Mouse (Mus musculus): ENCODE results near the gene Avp. TPM values are rescaled to one million over a fixed set of nuclear protein-coding genes. Genes with fewer than 3 reads are reported as not detected.
A peak's percentile ranks its signal among the peaks of the same experiment; 100 is the strongest.
"Not testable (repeated sequence)": the region's sequence is repeated elsewhere in the genome, so short reads cannot be mapped to it uniquely, and the experiment has no call there.

The Avp gene
- total RNA-seq, 2 experiments from 2014 or later, result not detected

- intact Hi-C loops (cut with DNase I), result no loop called here
Measured at GRCm38 (mm10) chr2:130586016-130586415, 3.7 kb upstream of the Avp start.

DNA sequence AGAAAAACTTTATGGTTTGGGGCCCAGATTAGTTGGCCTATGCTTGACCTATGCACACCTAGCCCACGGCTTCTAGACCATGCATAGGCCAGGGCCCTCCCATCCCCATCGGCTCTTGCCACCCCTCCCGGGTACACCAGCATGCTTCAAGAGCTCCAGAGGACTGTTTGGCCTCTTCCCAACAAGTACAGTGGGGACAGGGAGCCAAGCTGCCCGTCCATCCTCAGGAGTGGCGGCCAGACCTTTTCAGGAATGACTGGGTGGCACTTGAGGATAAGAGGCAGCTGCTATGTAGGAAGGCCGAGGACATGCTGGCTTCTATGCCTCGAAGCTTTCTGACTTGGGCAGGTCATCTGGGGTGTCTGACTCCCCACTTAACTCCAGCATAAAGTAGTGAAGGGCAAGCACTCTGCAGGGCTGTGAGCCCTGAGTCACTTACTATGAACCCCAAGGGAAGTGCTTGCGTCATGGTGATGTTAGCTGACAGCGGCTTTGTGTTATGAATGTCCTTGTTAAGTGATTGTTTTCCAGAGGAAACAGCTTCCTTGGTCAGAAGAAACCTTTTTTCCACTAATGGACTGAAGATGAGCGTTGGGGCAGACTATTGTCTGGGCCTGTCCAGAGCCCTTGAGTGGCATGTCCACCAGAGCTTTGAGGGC, 1.7 kb upstream of the Avp start:
- no peak for TF ChIP-seq CTCF (IDR thresholded peaks at IDR 0.05)
- no peak overlapping the region for H3K27ac ChIP-seq
- DNase-seq, result no peak
- intact Hi-C loops (cut with DNase I), result no loop called here
- H3K4me3 ChIP-seq, result no peak overlapping the region

More at GRCm38 (mm10) chr2:130586016-130586415, 3.7 kb upstream of the Avp start:
- TF ChIP-seq CTCF (IDR thresholded peaks at IDR 0.05), result no peak
- no peak for DNase-seq
- Histone ChIP-seq H3K4me3 (no peak overlapping the region), H3K27ac (no peak overlapping the region)

DNA sequence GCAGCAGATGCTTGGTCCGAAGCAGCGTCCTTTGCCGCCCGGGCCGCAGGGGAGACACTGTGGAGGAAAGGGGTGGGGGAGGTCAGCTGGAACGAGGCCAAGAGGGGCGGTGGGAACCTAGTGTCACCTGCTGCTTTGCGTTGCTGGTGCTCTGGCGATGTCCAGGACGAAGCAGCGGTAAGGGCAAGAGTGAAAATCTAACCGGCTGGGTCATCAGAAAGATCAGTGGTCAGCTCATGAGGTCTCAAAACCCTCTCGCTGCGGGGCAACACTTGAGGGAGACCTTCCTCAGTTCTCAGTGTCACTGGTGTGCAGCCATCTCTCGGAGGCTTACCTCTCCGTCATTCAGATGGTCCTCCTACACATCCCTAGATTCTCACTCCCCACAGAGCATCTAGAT, 1.2 kb downstream of the Avp start:
- no peak overlapping the region for H3K27ac ChIP-seq
- TF ChIP-seq CTCF (IDR thresholded peaks at IDR 0.05), result no peak
- H3K4me3 ChIP-seq, result peak overlapping the region; percentile 58
- intact Hi-C loops (cut with DNase I), result no loop called here
- DNase-seq, result no peak

DNA sequence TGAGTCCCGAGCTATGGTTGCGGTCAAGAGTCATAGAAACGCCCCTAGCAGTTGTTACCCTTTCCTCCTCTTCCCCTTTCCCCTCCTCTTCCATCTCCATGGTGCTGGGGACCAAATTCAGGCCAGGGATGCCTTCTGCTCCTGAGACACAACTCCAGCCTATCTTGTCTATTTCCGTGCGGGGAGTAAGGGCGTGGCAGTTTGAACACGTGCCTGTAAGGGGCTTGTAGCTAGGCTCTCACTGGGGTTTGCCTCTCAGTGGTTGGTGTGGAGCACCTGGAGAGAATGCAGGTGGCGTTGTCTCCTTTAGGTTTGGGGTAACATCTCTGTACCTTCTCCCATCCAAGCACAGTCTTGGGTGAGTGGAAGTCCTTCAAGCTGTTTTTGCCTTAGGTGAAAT, 2.6 kb downstream of the Avp start:
- DNase-seq, result no peak
- intact Hi-C loops (cut with DNase I), result no loop called here
- Histone ChIP-seq H3K4me3 (no peak overlapping the region), H3K27ac (no peak overlapping the region)
- no peak for TF ChIP-seq CTCF (IDR thresholded peaks at IDR 0.05)

DNA sequence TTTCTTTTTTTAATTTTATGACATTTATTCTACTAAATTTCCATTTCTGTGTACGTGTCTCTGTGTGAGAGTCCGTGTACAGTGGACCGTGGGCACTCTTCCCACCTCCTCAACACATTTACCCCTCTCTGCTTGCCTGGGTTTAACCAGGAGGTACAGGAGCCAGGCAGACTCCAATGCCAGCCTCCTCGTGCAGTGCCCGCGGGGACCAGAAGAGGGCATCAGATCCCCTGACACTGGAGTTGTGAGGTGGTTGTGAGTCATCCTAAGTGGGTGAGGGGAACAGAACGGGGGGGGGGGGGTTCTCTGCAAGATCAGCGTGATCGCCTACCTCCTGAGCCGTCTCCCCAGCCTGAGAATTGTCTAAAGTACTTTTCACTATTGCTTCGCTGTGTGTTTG, 4.2 kb downstream of the Avp start:
- peak; percentile 70 for DNase-seq
- H3K27ac ChIP-seq, result no peak overlapping the region
- TF ChIP-seq CTCF (IDR thresholded peaks at IDR 0.05), result peak; percentile 68
- intact Hi-C loops (cut with DNase I), result no loop called here
- no peak overlapping the region for H3K4me3 ChIP-seq

- H3K27ac ChIP-seq, result no peak overlapping the region
- peak overlapping the region; percentile 62 for H3K4me3 ChIP-seq
- TF ChIP-seq CTCF (IDR thresholded peaks at IDR 0.05), result no peak
- intact Hi-C loops (cut with DNase I), result no loop called here
- peak; percentile 55 for DNase-seq
Measured at GRCm38 (mm10) chr2:130577632-130578031, 4.7 kb downstream of the Avp start.

DNA sequence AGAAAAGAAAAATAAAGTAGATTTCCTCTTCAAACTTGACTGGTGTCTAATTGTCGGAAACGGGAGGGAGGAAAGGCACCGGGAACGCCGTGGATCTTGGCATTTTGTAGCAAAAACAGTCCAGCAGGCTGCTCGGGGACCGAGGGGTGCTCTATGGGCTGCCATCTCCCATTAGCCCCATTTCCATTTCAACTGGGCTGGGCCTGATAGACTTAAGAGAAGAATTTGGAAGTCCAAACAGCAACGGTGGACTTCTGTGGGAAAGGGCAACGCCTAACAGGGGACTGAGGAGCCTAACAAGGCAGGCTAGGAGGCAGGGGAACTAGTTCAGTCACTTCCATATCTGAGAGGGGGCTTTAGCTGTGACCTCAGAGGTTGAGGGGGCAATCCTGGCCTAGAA, 5.3 kb downstream of the Avp start:
- no peak overlapping the region for H3K27ac ChIP-seq
- intact Hi-C loops (cut with DNase I), result no loop called here
- DNase-seq, result no peak
- peak overlapping the region; percentile 62 for H3K4me3 ChIP-seq
- no peak for TF ChIP-seq CTCF (IDR thresholded peaks at IDR 0.05)

DNA sequence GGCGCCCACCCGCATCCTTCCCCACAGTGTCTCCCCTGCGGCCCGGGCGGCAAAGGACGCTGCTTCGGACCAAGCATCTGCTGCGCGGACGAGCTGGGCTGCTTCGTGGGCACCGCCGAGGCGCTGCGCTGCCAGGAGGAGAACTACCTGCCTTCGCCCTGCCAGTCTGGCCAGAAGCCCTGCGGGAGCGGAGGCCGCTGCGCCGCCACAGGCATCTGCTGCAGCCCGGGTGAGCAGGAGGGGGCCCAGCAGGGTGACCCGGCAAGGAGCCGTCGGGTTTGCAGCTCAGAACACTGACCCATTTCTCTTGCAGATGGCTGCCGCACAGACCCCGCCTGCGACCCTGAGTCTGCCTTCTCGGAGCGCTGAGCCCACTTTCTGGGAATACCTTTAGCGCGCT, 5.8 kb downstream of the Avp start:
- intact Hi-C loops (cut with DNase I); H3K27ac ChIP-seq: not testable (repeated sequence)
- peak; percentile 46 for DNase-seq
- peak overlapping the region; percentile 62 for H3K4me3 ChIP-seq

DNA sequence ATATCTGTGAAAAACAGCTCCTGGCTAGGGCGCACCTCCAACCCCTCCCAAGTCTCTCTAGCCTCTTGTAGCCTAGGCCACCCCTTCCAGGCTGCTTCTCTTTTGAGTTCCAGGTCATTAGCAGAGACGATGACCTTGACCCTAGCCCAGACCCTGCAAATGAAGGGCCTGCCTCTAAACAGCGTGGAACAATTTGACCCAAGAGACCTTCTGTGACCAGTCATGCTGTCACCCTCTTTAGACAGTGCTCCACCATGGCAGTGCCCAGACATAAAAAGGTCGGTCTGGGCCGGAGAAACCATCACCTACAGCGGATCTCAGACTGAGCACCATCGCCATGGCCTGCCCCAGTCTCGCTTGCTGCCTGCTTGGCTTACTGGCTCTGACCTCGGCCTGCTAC, 6.5 kb downstream of the Avp start, which contains the start of gene Oxt:
TSS of gene Oxt (plus strand) at position 301 of the 400 bp plus-strand sequence.
- Histone ChIP-seq H3K27ac (no peak within 1 kb of the TSS), H3K4me3 (peak within 1 kb of the TSS; percentile 62)
- DNase-seq, result no peak
- intact Hi-C loops (cut with DNase I), result no loop called here
- TF ChIP-seq CTCF (IDR thresholded peaks at IDR 0.05), result no peak

GRCm38 (mm10) chr2:130574960-130575359, 7.4 kb downstream of the Avp start:
- Histone ChIP-seq H3K27ac (no peak overlapping the region), H3K4me3 (no peak overlapping the region)
- DNase-seq, result no peak
- intact Hi-C loops (cut with DNase I), result no loop called here
- no peak for TF ChIP-seq CTCF (IDR thresholded peaks at IDR 0.05)

DNA sequence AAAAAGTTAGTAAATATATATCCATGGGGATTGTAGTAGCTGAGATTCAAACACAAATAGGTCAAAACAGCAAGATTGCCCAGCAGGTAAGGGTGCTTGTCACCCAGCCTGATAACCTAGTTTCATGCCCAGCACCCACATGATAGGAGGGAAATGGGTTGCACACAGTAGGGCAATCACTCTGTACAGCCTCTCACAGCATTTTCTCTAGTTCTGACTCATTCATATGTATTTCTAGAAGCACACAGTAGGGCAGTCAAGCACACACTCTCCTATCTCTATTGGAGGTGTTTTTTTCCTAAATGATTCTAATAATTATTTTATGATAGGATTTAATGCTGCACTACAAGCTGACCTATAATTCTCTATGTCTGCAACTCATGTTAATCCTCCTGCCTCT, 12.4 kb downstream of the Avp start:
- TF ChIP-seq CTCF (IDR thresholded peaks at IDR 0.05), result no peak
- intact Hi-C loops (cut with DNase I), result no loop called here
- no peak overlapping the region for H3K27ac ChIP-seq
- no peak for DNase-seq
- no peak overlapping the region for H3K4me3 ChIP-seq

DNA sequence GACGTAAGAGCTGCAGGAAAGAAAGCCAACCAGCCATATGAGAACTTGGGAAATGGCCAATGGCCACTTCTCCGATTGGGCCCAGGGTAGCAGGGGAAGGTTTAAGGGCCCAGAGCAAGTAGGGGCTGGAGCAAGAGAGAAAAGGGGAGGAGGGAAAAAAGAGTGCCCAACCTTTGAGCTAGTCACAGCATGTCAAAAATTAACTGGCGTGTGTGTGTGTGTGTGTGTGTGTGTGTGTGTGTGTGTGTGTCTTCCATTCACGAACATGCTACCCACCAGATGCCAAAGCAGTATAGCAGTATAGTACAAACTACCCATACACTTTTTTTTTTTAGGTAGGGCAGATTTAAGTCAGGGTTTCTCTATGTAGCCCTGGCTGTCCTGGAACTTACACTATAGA, 13.4 kb downstream of the Avp start:
- no peak overlapping the region for H3K27ac ChIP-seq
- H3K4me3 ChIP-seq, result no peak overlapping the region
- intact Hi-C loops (cut with DNase I), result no loop called here
- DNase-seq, result no peak
- TF ChIP-seq CTCF (IDR thresholded peaks at IDR 0.05), result no peak

DNA sequence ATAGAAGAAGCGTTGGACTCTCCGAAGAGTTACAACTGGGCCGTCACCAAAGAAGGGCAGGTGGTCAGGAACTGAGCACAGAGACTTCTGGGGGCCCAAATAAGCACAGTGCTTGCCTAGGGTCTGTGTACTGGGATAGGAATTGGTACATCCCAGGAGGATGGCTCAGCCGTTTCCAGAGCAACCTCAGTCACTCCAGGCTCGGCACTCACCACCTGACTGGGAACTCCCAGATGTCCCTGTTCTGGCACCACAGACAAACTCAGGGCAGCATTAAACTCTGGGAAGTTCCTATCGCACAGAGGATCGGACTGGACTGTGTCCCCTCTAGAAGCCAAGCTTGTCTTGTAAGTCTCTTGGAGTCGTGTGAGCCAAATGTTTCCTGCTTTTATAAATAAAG, 17.4 kb downstream of the Avp start:
- no peak for DNase-seq
- H3K27ac ChIP-seq, result no peak overlapping the region
- H3K4me3 ChIP-seq, result peak overlapping the region; percentile 87
- intact Hi-C loops (cut with DNase I), result loop anchor here (5.0 kb wide), 1 partner anchor 202 kb away; no protein-coding TSS in a partner anchor
- no peak for TF ChIP-seq CTCF (IDR thresholded peaks at IDR 0.05)

- intact Hi-C loops (cut with DNase I), result loop anchor here (5.0 kb wide), 1 partner anchor 203 kb away; no protein-coding TSS in a partner anchor
- DNase-seq, result peak; percentile 43
- no peak for TF ChIP-seq CTCF (IDR thresholded peaks at IDR 0.05)
- peak overlapping the region; percentile 87 for H3K4me3 ChIP-seq
- H3K27ac ChIP-seq, result peak overlapping the region; percentile 93
Measured at GRCm38 (mm10) chr2:130564063-130564462, 18.3 kb downstream of the Avp start.
